Mouse (Mus musculus) regulatory T cell (primary cell): ENCODE measurements around the gene Mgat3.

Experiments
- in situ Hi-C: fragments of 300-600 bp; cut with MboI, MseI; formaldehyde crosslinking; loops from one replicate; pipeline ENCODE4 v1.15.1; 2025; ENCODE audit warnings: high pct_unique_total_duplicates

Gene Mgat3

DNA sequence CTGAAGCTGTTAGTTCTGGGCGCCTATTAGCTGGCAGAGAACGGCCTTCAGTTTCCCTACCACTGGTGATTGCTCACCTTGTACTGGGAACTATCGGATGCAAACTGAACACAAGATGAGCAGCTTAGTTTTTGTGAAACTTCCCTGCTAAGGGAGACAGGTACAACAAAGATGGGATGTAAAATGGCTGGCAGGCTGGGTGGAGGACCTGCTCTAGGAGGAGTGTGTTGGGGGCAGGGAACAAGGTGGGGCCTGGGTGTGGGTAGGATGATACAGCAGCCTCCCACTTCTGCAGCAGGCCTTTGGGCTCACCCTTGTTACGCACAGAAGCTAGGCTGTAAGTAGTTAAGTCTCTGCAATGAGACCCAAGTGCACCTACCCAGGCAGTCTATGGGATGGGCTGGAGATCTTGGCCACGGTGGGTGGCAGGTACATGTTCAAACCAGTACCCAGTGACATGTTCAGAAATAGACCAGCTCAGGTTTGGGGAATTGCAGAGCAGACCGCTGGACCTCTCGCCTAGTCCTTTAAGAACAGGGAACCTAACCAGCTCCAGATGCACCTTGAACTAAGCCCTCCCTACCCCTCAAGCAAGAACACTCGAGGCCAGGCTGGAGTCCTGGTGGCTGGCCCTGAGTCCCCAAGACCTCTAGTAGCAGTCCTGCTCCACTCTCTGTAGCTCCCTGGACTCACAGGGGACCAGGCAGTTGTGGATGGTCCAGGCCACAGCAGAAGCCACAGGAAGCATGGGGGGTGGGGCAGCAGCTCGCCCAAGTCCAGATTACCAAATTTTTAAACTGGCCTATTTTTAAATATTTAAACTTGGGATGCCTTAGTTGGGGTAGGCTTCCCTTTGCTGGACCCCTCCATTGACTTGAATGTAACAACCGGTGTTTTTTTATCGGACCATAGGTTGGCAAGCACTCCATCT, 85.0 kb downstream of the Mgat3 start:
- in situ Hi-C loops: no loop called here

DNA sequence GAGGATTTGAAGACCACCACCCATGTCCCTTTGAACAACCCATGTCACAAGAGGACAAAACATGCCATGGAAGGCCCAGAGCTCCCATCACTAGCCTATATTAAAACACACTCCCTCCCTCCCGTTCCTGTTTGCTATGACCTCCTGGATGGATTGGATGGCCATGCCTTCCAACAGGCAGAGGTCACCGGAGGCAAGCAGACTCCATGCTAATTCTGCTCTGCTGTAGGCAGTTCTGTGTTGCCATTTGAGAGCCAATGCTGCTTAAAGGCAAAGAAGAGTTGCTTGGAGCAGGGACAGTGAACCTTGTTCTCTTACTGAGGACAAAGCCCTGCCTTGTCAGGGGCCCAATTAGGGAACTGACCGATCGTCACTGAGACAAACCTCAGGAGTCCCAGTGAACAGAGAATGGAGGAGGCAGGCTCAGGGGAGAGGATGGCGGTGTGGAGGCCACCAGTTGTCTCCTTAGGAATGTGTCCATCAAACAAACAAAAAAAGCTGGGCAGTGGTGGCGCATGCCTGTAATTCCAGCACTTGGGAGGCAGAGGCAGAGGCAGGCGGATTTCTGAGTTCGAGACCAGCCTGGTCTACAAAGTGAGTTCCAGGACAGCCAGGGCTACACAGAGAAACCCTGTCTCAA, 86.0 kb downstream of the Mgat3 start:
- in situ Hi-C loops: loop anchor here (5.0 kb wide), 1 partner anchor 32 kb away; no protein-coding TSS in a partner anchor

DNA sequence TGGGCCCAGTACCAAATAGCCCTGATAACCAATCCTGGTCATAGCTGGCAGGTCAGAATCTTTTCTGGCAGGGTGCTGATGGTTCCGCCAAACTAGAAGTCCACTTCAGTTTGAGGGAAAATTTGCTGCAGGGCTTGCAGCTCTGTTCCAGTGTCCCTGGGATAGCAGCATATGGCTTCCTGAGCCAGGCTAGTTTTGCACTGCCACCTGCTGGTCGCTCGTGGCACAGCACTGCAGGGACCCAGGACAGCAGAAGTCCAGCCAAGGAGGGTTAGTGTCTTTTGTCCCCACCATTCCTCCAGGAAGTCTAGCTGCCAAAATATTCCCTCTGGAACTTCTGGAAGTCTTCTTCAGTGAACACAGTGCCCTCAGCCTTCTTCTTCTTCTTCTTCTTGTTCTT, 87.2 kb downstream of the Mgat3 start:
- in situ Hi-C loops: loop anchor here (5.0 kb wide), 1 partner anchor 33 kb away; no protein-coding TSS in a partner anchor

DNA sequence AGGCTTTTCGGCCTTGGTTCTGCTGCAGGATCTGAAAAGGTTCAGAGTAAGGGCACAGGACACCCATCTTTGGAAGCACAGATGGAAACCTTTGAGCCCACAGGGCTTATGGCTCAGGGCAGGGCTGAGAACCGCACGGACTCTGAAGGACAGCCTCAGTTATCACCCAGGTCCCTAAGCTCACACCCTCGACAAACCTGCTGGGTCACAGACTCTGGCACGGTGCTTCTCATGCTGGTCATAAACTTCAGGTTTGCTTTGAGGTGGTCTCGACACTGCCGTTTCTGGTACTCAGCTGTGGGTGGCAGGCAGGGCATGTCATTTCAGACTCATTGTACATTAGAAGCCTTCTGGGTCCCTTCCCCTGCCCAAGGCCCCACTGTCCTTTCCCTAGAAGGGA, 87.6 kb downstream of the Mgat3 start:
- in situ Hi-C loops: loop anchor here (5.0 kb wide), 1 partner anchor 34 kb away; no protein-coding TSS in a partner anchor

DNA sequence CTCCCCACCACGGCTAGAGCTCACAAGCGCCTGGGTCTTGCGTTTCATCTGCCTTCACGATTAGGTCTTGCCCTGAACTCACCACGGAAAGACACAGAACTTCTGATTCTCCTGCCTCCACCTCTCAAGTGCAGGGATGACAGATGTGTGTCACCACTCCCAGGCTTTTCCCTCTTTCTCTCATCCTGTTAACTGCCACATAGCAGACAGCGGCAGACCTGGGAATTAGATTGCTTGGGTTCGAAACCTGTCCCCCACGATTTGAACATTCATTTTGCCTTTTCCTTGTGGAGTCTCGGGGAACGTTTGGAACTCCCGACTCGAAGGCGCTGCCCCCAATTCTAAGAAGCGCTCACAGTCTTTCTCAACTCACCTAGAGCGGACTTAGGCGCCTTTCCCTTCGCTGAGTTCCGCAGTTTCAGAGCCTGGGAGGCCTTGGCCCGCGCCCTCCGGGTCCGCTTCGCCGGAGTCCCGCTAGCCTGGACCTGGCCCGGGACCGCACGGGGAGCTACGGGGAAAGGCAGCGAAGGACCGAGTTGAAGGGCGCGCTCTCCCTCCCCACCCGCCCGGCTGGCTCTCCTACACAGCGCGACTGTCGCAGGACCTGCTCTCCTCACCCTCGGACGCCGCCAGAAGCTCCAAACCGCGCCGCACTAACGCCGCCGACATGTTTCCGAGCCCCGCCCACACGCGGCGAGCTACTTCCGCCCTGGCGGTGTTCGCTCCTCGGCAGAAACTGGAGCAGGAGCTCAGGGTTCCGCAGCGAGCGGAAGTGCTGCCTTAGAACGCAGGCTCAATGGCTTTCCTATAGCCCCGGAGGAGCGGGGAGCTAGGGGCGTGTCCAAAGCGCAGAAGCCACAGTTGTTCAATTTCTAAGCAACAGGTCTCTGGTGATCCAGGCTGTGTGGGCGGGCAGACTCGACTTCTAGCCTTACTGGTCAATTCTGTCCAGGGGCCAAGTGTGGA, 90.4 kb downstream of the Mgat3 start, which contains the start of gene Rps19bp1:
Gene Rps19bp1 (minus strand): TSS at position 706 of the 966 bp plus-strand sequence.
- in situ Hi-C loops: loop anchor here (5.0 kb wide), 1 partner anchor 37 kb away; no protein-coding TSS in a partner anchor
